Mouse (Mus musculus) forebrain, embryonic 10.5 days (tissue): ENCODE results near the gene Capn1. TPM values are rescaled to one million over a fixed set of nuclear protein-coding genes. Genes with fewer than 3 reads are reported as not detected.
A peak's percentile ranks its signal among the peaks of the same experiment; 100 is the strongest.

Experiments
- DNase-seq: peaks from one replicate; pipeline ENCODE4 v3.0.0-alpha.2; 2017; ENCODE audit warnings: low spot score; ENCODE audit errors: extremely low spot score
- H3K27ac ChIP-seq: fragments of 300-500 bp; sonication (generic); 2 replicates; pipeline ENCODE4 v1.5.1; 2016; ENCODE audit warnings: mild to moderate bottlenecking
- H3K27me3 ChIP-seq: fragments of 300-500 bp; sonication (generic); 2 replicates; pipeline ENCODE4 v1.6.1; 2016; ENCODE audit warnings: mild to moderate bottlenecking; ENCODE audit not compliant: poor library complexity, severe bottlenecking
- H3K36me3 ChIP-seq: fragments of 300-500 bp; sonication (generic); replicated peaks from 2 replicates; pipeline ENCODE4 v1.6.1; 2016; ENCODE audit warnings: mild to moderate bottlenecking, moderate library complexity
- H3K4me1 ChIP-seq: fragments of 300-500 bp; sonication (generic); 2 replicates; pipeline ENCODE4 v1.6.1; 2016
- H3K4me3 ChIP-seq: fragments of 300-500 bp; sonication (generic); 2 replicates; pipeline ENCODE4 v1.5.1; 2016; ENCODE audit warnings: mild to moderate bottlenecking, moderate library complexity
- H3K9me3 ChIP-seq: fragments of 300-500 bp; sonication (generic); 2 replicates; pipeline ENCODE4 v1.6.1; 2016; ENCODE audit warnings: mild to moderate bottlenecking, moderate library complexity
- WGBS: fragments of 180-500 bp; shearing (Covaris S2); methylation state at CpG from one replicate; pipeline ENCODE4 v1.1.7; 2016; 5-methylcytosine and 5-hydroxymethylcytosine counted together
- polyA plus RNA-seq: library from polyadenylated mRNA; unstranded; fragments of >200 nt; fragmentation: Nextera tagmentation; extraction: Ambion mirVana; gene quantifications from 2 replicates; pipeline ENCODE4 v1.2.1, GENCODE M21; 2016

Capn1 gene
- polyA plus RNA-seq, 1 experiment from 2014 or later: 3.0 TPM

DNA sequence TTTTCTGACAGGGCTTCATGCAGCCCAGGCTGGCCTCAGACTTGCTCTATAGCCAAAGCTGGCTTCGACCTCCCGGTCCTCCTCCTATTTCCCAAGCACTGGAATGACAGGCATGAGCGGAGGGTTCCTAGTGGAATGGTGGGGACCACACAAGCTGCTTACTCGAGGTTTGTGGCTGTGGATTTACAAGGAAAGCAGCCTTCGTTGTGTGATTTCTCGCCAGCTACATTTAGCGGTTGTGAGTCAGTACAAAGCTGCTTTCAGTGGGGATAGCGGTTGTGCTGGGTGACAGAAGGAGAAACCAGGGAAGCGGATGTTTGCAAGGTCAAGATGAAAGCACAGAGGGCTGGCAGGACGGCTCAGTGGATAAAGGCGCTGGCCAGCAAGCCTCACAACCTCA is 10.2 kb downstream of the Capn1 start:
- Histone ChIP-seq H3K27me3 (no peaks in the 10 kb centered on the region), H3K27ac (no peak overlapping the region), H3K9me3 (no peaks in the 10 kb centered on the region), H3K4me1 (0 out of 2 replicates have a peak, but pooled peaks cover 8% of the 10 kb centered on the region), H3K36me3 (no peaks in the 10 kb centered on the region), H3K4me3 (no peak overlapping the region)
- no peak for DNase-seq
- WGBS: 77% methylated on average over 11 of the region's 11 CpGs

GRCm38 (mm10) chr19:5999969-6000368 is 15.7 kb downstream of the Capn1 start:
- no peaks in the 10 kb centered on the region for H3K9me3 ChIP-seq
- H3K27ac ChIP-seq: no peak overlapping the region
- H3K36me3 ChIP-seq: no peaks in the 10 kb centered on the region
- no peak for DNase-seq
- WGBS: 73% methylated on average over 5 of the region's 5 CpGs
- 0 out of 2 replicates have a peak, but pooled peaks cover 3% of the 10 kb centered on the region for H3K4me1 ChIP-seq
- H3K4me3 ChIP-seq: no peak overlapping the region
- no peaks in the 10 kb centered on the region for H3K27me3 ChIP-seq

- no peak overlapping the region for H3K4me3 ChIP-seq
- no peak overlapping the region for H3K27ac ChIP-seq
- no peak for DNase-seq
- H3K27me3 ChIP-seq: no peaks in the 10 kb centered on the region
- H3K4me1 ChIP-seq: no peaks in the 10 kb centered on the region
- WGBS: 79% methylated on average over 3 of the region's 3 CpGs
- H3K36me3 ChIP-seq: no peaks in the 10 kb centered on the region
- H3K9me3 ChIP-seq: no peaks in the 10 kb centered on the region
Observed at GRCm38 (mm10) chr19:5998180-5998579, 17.5 kb downstream of the Capn1 start.

DNA sequence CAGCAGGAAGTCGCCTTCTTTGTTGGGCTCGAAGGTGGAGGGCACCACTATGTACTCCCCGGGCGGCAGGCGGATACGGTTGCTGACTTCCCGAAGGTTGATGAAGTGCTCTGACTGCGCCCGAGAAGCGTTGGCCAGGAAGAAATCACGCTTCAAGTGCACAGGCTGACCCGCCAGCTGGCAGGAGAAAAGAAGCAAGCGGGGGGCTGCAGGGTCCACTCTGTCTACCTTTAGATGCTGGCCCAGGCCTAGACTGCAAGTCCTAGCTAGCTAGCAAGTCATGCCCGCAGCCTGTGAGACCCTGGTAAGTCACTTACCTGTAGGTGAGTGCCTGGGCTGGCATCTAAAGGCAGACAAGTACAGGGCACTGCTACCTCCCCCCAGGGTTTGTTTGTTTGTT is 21.0 kb downstream of the Capn1 start:
- Histone ChIP-seq H3K27ac (no peak overlapping the region), H3K27me3 (no peaks in the 10 kb centered on the region), H3K4me3 (no peak overlapping the region), H3K4me1 (peaks cover under 1% of the 10 kb centered on the region; the same call in 1 of the 2 replicates), H3K36me3 (no peaks in the 10 kb centered on the region), H3K9me3 (no peaks in the 10 kb centered on the region)
- WGBS: 89% methylated on average over 14 of the region's 14 CpGs
- DNase-seq: no peak

DNA sequence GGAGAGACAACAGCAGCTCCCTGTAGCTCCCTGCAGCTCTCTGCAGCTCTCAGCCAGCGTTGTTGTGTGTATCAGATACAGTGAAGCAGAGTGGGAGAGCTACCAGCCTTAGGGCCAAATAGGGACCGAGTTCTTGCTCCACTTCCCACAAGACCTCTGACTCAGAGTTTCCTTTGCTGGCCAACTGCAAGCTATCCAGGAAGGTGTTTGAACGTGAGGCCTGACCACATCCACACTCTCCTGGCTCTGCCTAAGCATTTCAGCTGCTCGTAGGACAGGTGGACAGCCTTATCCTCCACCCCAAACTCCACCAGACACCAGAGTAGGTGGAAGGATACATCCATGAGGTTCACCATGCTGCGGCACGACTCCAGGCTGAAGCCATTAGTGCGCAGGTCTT is 23.7 kb downstream of the Capn1 start:
- Histone ChIP-seq H3K27me3 (no peaks in the 10 kb centered on the region), H3K9me3 (no peaks in the 10 kb centered on the region), H3K36me3 (no peaks in the 10 kb centered on the region), H3K27ac (no peak overlapping the region), H3K4me1 (peaks cover 19% of the 10 kb centered on the region), H3K4me3 (no peak overlapping the region)
- WGBS: 84% methylated on average over 7 of the region's 7 CpGs
- no peak for DNase-seq

- H3K4me3 ChIP-seq: no peak overlapping the region
- no peak for DNase-seq
- H3K36me3 ChIP-seq: no peaks in the 10 kb centered on the region
- H3K27ac ChIP-seq: no peak overlapping the region
- 85% methylated on average over 7 of the region's 7 CpGs for whole genome bisulfite sequencing
- no peaks in the 10 kb centered on the region for H3K27me3 ChIP-seq
- peaks cover 19% of the 10 kb centered on the region for H3K4me1 ChIP-seq
- no peaks in the 10 kb centered on the region for H3K9me3 ChIP-seq
Observed at GRCm38 (mm10) chr19:5991467-5991866, 24.2 kb downstream of the Capn1 start.

GRCm38 (mm10) chr19:5990921-5991320 is 24.8 kb downstream of the Capn1 start:
- Histone ChIP-seq H3K4me1 (peaks cover 24% of the 10 kb centered on the region), H3K27ac (no peak overlapping the region), H3K27me3 (no peaks in the 10 kb centered on the region), H3K9me3 (no peaks in the 10 kb centered on the region), H3K4me3 (no peak overlapping the region), H3K36me3 (no peaks in the 10 kb centered on the region)
- DNase-seq: no peak
- WGBS: 66% methylated on average over 1 of the region's 1 CpGs

GRCm38 (mm10) chr19:5990033-5990432 is 25.7 kb downstream of the Capn1 start:
- H3K27ac ChIP-seq: peak overlapping the region; percentile 85
- no peak for DNase-seq
- peaks cover 26% of the 10 kb centered on the region for H3K4me1 ChIP-seq
- 93% methylated on average over 12 of the region's 12 CpGs for WGBS
- no peaks in the 10 kb centered on the region for H3K27me3 ChIP-seq
- no peak overlapping the region for H3K4me3 ChIP-seq
- no peaks in the 10 kb centered on the region for H3K36me3 ChIP-seq
- H3K9me3 ChIP-seq: no peaks in the 10 kb centered on the region

- 0 out of 2 replicates have a peak overlapping the region, but pooled peaks have one; percentile 33 for H3K4me3 ChIP-seq
Observed at GRCm38 (mm10) chr19:5989585-5989984, 26.1 kb downstream of the Capn1 start.

DNA sequence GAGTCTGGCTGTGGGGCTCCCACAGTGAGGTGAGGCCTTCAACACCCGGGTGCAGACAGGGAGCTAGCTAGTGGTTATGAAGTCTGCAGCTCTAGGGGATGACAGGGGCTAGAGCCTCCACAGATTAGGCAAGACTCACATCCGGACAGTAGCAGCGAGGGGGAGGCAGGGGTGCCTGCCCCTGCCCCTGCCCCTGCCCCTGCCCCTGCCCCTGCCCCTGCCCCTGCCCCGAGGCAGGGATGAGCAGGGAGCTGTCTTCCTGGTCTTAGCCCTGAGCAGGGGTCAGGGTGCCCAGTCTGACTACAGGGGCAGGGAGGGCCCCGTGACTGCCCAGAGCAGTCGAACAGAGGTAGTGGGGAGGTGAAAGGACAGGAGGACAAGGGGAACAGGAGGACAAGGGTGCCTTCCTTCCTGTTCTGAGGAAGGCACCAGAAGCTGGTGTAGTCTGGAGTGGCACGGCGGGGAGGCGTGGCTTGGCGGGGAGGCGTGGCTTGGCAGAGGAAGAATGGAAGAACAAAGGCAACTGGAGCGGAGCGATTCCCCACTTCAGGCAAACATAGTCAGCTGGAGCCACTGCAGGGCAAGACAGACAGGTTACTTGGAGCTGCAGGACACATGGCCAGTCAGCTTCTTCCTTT is 26.8 kb downstream of the Capn1 start:
- Histone ChIP-seq H3K27ac (peak overlapping the region; percentile 85), H3K27me3 (no peaks in the 10 kb centered on the region), H3K4me3 (peak overlapping the region; percentile 33), H3K9me3 (no peaks in the 10 kb centered on the region), H3K36me3 (no peaks in the 10 kb centered on the region), H3K4me1 (peaks cover 26% of the 10 kb centered on the region)
- peak; percentile 82 for DNase-seq
- WGBS: 10% methylated on average over 13 of the region's 13 CpGs

More at GRCm38 (mm10) chr19:5989585-5989984, 26.1 kb downstream of the Capn1 start:
- Histone ChIP-seq H3K27ac (peak overlapping the region; percentile 85), H3K4me1 (peaks cover 26% of the 10 kb centered on the region), H3K9me3 (no peaks in the 10 kb centered on the region), H3K27me3 (no peaks in the 10 kb centered on the region), H3K36me3 (no peaks in the 10 kb centered on the region)
- no peak for DNase-seq
- 81% methylated on average over 6 of the region's 6 CpGs for WGBS

GRCm38 (mm10) chr19:5988027-5988814 is 27.5 kb downstream of the Capn1 start:
- 68% methylated on average over 5 of the region's 5 CpGs for WGBS
- no peaks in the 10 kb centered on the region for H3K36me3 ChIP-seq
- DNase-seq: no peak
- no peak overlapping the region for H3K4me3 ChIP-seq
- peak overlapping the region; percentile 85 for H3K27ac ChIP-seq
- peaks cover 26% of the 10 kb centered on the region for H3K4me1 ChIP-seq
- no peaks in the 10 kb centered on the region for H3K9me3 ChIP-seq
- H3K27me3 ChIP-seq: no peaks in the 10 kb centered on the region

- no peaks in the 10 kb centered on the region for H3K9me3 ChIP-seq
- H3K4me1 ChIP-seq: peaks cover 26% of the 10 kb centered on the region
- no peak for DNase-seq
- WGBS: 53% methylated on average over 4 of the region's 4 CpGs
- H3K36me3 ChIP-seq: no peaks in the 10 kb centered on the region
- 0 out of 2 replicates have a peak within 1 kb of the TSS, but pooled peaks have one; percentile 30 for H3K27ac ChIP-seq
- no peaks in the 10 kb centered on the region for H3K27me3 ChIP-seq
- no peak within 1 kb of the TSS for H3K4me3 ChIP-seq
Observed at GRCm38 (mm10) chr19:5986043-5986442, 29.7 kb downstream of the Capn1 start, which contains the start of gene Slc22a20. Gene Slc22a20, minus strand, starts transcription at chr19:5986143.

DNA sequence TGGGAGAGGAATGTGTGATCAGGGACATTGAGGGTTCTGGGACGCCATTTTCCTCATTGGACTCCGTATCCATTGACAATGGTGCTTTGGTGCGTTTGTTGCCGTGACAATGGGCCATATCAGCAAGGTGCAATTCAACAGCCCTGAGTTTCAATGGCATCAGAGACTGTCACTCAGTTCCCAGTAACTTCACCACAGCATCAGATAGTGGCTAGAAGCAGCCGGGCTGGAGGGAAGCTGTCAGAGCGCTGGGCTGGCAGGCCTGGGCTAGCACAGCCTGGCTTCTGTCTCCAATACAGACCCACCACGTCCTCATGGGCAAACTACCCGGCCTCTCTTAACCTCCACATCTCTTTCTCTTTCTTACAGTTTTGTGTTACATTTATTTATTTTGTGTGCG is 35.2 kb downstream of the Capn1 start:
- Histone ChIP-seq H3K9me3 (no peaks in the 10 kb centered on the region), H3K36me3 (no peaks in the 10 kb centered on the region), H3K4me3 (no peak overlapping the region), H3K4me1 (no peaks in the 10 kb centered on the region), H3K27me3 (no peaks in the 10 kb centered on the region), H3K27ac (no peak overlapping the region)
- 87% methylated on average over 9 of the region's 9 CpGs for WGBS
- no peak for DNase-seq
